Mouse (Mus musculus) macrophage (primary cell): ENCODE measurements around the gene Plekhg2. TPM values are rescaled to one million over a fixed set of nuclear protein-coding genes. Genes with fewer than 3 reads are reported as not detected.

ENCODE experiments used
- H3K27ac ChIP-seq: fragments of 350-480 bp; formaldehyde crosslinking; 2 replicates; pipeline ENCODE4 v1.9.0; 2021
- H3K36me3 ChIP-seq: fragments of 350-480 bp; formaldehyde crosslinking; 2 replicates; pipeline ENCODE4 v1.9.0; 2021; ENCODE audit errors: inconsistent target
- H3K4me3 ChIP-seq: fragments of 350-480 bp; formaldehyde crosslinking; 2 replicates; pipeline ENCODE4 v1.9.0; 2021; ENCODE audit errors: inconsistent target
- H3K79me2 ChIP-seq: fragments of 350-480 bp; formaldehyde crosslinking; 2 replicates; pipeline ENCODE4 v1.9.0; 2021; ENCODE audit errors: inconsistent target
- WGBS: methylation state at CpG from one replicate; pipeline ENCODE4 v1.1.7; 2026; ENCODE audit warnings: inconsistent platforms; ENCODE audit not compliant: missing documents; 5-methylcytosine and 5-hydroxymethylcytosine counted together
- polyA plus RNA-seq: library from polyadenylated mRNA; stranded (reverse); fragments of 250-400 nt; gene quantifications from 3 replicates; pipeline ENCODE4 v1.2.4, GENCODE M21; 2018; ENCODE audit warnings: inconsistent platforms

The Plekhg2 gene
- polyA plus RNA-seq, 1 experiment from 2014 or later = 7.0 TPM

DNA sequence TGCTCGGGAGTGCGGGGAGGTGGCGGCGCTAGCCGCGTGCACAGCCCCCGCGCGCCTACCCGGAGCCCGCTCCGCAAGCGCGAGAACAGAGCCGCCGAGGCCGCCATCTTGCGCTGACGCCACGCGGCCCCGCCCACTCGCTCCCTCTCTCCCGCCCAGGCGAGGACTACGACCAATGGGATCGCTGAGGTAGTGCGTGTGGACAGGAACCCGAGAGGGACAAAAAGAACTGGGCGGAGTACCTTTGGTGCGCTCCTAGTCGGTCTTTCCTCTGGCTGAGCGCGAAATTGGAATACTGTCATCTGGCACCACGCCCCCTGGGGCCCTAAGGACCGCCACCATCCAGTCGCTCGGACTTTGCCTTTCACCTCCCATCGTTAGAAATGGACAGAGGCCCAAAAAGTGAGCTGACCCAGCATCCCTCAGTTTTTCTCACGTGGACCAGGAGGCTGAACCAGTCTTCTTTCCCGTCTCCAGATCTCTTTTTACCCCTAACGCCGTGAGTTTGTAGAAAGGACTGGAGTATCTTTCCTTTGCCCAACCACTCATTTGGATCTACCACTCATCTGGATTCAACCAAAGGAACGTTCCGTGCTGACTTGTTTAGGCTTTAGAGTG is 60.4 kb downstream of the Plekhg2 start, which contains the start of gene Timm50:
Timm50 (minus strand) TSS at position 147 of the 618 bp plus-strand sequence.
- Histone ChIP-seq H3K4me3 (peak within 1 kb of the TSS; percentile 100), H3K36me3 (peaks cover 33% of the 10 kb centered on the region), H3K27ac (peak within 1 kb of the TSS; percentile 32), H3K79me2 (peaks cover 14% of the 10 kb centered on the region)
- WGBS = under 1% methylated on average over 42 of the region's 45 CpGs

DNA sequence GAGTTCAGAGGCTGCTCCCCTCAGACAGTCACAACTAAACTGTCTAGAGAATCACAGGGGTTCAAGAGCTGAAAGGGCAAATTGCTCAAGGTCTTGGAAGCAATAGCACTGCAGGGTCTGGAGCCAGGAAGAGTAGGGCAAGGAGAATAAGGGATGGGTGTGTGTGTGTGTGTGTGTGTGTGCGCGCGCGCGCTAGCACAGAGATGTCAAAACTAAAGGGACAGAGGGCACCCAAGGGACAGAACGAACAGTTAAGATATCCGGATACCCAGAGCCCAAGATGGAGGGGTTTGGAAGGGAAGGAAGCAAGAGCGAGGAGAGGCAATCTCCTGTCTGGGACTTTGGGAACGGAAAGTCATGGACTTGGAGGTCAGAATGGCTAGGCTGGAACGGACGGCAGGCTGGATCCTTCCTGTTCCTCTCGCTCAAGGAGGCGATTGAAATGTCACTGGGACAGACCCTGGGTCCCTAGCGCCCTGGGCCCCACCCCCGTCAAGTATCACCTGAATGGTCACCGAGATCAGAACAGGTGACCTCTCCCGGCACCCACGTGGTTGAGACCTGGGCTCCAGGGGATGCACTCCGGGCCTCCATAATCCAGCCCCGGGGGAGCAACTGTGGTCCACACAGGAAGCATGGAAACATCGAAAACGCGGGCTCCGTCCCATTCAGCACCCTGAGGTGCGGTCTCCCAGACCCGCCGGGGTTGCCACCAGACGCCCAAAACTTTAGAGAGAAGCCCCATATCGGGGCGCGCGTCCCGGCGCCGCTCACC is 61.1 kb downstream of the Plekhg2 start:
- peak overlapping the region; percentile 100 for H3K4me3 ChIP-seq
- 6% methylated on average over 35 of the region's 35 CpGs for WGBS
- H3K79me2 ChIP-seq = peaks cover 14% of the 10 kb centered on the region
- H3K27ac ChIP-seq = peak overlapping the region; percentile 32
- H3K36me3 ChIP-seq = peaks cover 33% of the 10 kb centered on the region

DNA sequence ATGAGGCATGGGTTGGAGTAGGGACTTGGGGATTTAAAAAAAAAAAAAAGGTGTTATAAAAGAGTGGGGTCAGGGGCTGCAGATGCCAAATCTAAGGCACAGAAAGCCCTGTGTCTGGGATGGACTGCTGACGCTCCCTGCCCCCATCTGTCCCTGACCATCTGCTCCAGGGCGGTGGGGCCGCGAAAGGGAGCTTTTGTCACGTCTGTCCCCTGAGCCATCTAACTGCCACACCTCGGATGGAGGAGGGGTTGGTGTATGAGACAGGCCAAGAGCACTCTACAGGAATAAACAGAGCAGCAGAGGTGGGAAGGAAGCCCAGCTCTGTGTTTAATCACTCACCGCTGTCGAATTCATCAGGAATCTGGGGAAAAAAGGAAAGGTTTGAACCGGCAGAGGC is 62.7 kb downstream of the Plekhg2 start:
- 94% methylated on average over 9 of the region's 9 CpGs for WGBS
- Histone ChIP-seq H3K4me3 (no peak overlapping the region), H3K27ac (no peak overlapping the region), H3K79me2 (peaks cover 14% of the 10 kb centered on the region), H3K36me3 (peaks cover 33% of the 10 kb centered on the region)

Other genes starting within 250 kb of the Plekhg2 start
- gene 9530053A07Rik, start 243.1 kb downstream of the Plekhg2 start, polyA plus RNA-seq = not detected in 3 replicates
- gene Fbl, start 202.9 kb downstream of the Plekhg2 start, polyA plus RNA-seq = 53.7 to 146 TPM (median 80.2 TPM) in 3 replicates
- gene Dyrk1b, start 193.1 kb downstream of the Plekhg2 start, polyA plus RNA-seq = 2.6 to 13.6 TPM (median 7.4 TPM) in 3 replicates
- 2.4 to 4.6 TPM (median 3.7 TPM) in 3 replicates for gene Eid2, start 104.7 kb downstream of the Plekhg2 start, polyA plus RNA-seq
- 3.2 to 4.7 TPM (median 4.1 TPM) in 3 replicates for gene Eid2b, start 94.9 kb downstream of the Plekhg2 start, polyA plus RNA-seq
- gene Selenov, start 81.4 kb downstream of the Plekhg2 start, polyA plus RNA-seq = not detected in 3 replicates
- gene Dll3, start 70.4 kb downstream of the Plekhg2 start, polyA plus RNA-seq = not detected in 3 replicates
- gene Timm50, start 60.5 kb downstream of the Plekhg2 start, polyA plus RNA-seq = 15.4 to 48.5 TPM (median 20.8 TPM) in 3 replicates
- gene Supt5, start 33.9 kb downstream of the Plekhg2 start, polyA plus RNA-seq = 73.4 to 112 TPM (median 77.6 TPM) in 3 replicates
- gene Rps16, start 21.9 kb downstream of the Plekhg2 start, polyA plus RNA-seq = 335 to 822 TPM (median 800 TPM) in 3 replicates
- 67.8 to 98.8 TPM (median 74.9 TPM) in 3 replicates for gene Zfp36, start 7.7 kb upstream of the Plekhg2 start, polyA plus RNA-seq
- 13.6 to 20.0 TPM (median 16.3 TPM) in 3 replicates for gene Med29, start 20.1 kb upstream of the Plekhg2 start, polyA plus RNA-seq
- 72.5 to 257 TPM (median 75.2 TPM) in 3 replicates for gene Paf1, start 20.4 kb upstream of the Plekhg2 start, polyA plus RNA-seq
- 66.4 to 177 TPM (median 158 TPM) in 3 replicates for gene Gmfg, start 64.8 kb upstream of the Plekhg2 start, polyA plus RNA-seq
- 0.24 to 1.4 TPM (median 0.89 TPM) in 3 replicates for gene Lrfn1, start 79.4 kb upstream of the Plekhg2 start, polyA plus RNA-seq
- not detected in 3 replicates for gene Ifnl2, start 137.9 kb upstream of the Plekhg2 start, polyA plus RNA-seq
- not detected in 3 replicates for gene Ifnl3, start 150.2 kb upstream of the Plekhg2 start, polyA plus RNA-seq
- not detected in 3 replicates for gene Sycn, start 168.3 kb upstream of the Plekhg2 start, polyA plus RNA-seq
- gene Nccrp1, start 174.7 kb upstream of the Plekhg2 start, polyA plus RNA-seq = not detected in 3 replicates
- gene Samd4b, start 225.5 kb upstream of the Plekhg2 start, polyA plus RNA-seq = 24.6 to 26.8 TPM (median 25.5 TPM) in 3 replicates
- 7.4 to 9.1 TPM (median 7.5 TPM) in 3 replicates for gene Pak4, start 225.6 kb upstream of the Plekhg2 start, polyA plus RNA-seq